Mouse (Mus musculus): ENCODE data around the gene AI481877. TPM values are rescaled to one million over a fixed set of nuclear protein-coding genes. Genes with fewer than 3 reads are reported as not detected.
A peak's percentile ranks its signal among the peaks of the same experiment; 100 is the strongest.

The AI481877 gene
- total and polyA plus RNA-seq, 2 experiments from 2014 or later, result not detected

DNA sequence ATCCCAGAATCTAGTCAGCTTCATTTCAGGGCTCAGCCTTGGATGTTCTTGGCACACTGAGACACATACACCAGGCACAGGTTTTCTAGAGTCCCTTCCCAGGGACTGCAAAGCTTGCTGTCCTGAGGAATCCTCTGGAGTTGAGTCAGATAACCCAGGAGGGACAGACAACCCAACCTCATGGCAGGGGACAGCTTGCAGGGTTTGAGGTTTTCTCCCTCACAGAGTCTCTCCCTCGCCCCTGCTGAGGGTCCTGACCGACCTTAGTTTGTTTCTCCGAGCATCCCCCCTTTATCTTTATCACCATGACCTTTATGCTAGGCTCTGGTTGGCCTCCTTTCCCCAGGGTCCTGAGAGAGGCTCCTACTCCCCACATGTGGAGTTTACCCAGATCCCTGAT lies 101.3 kb downstream of the AI481877 start:
- Histone ChIP-seq H3K4me2 (ENCODE audit: low read depth, low read length) (no peak overlapping the region), H3K27me3 (ENCODE audit: control insufficient read depth, insufficient read depth, low read length) (no peaks in the 10 kb centered on the region), H3K4me1 (ENCODE audit: control insufficient read depth, insufficient read depth) (no peaks in the 10 kb centered on the region), H3K4me3 (ENCODE audit: low read depth, low read length) (no peak overlapping the region), H3K36me3 (replicated peaks; ENCODE audit: control insufficient read depth, insufficient read depth, low read length) (0 out of 2 replicates have a peak, but pooled peaks cover 6% of the 10 kb centered on the region), H3K9me3 (replicated peaks; ENCODE audit: control insufficient read depth, low read length) (no peaks in the 10 kb centered on the region), H3K9ac (replicated peaks; ENCODE audit: low read depth, low read length) (no peak overlapping the region), H3K27ac (ENCODE audit: low read depth) (no peak overlapping the region)
- WGBS, result 70% methylated on average over 3 of the region's 3 CpGs
- DNase-seq (ENCODE audit: low spot score) (no peak), ATAC-seq (ENCODE audit: insufficient read depth, low read depth) (no peak)
- TF ChIP-seq EP300 (IDR thresholded peaks at IDR 0.05; ENCODE audit: low read depth) (no peak), CTCF (IDR thresholded peaks at IDR 0.05; ENCODE audit: low read depth) (no peak)

DNA sequence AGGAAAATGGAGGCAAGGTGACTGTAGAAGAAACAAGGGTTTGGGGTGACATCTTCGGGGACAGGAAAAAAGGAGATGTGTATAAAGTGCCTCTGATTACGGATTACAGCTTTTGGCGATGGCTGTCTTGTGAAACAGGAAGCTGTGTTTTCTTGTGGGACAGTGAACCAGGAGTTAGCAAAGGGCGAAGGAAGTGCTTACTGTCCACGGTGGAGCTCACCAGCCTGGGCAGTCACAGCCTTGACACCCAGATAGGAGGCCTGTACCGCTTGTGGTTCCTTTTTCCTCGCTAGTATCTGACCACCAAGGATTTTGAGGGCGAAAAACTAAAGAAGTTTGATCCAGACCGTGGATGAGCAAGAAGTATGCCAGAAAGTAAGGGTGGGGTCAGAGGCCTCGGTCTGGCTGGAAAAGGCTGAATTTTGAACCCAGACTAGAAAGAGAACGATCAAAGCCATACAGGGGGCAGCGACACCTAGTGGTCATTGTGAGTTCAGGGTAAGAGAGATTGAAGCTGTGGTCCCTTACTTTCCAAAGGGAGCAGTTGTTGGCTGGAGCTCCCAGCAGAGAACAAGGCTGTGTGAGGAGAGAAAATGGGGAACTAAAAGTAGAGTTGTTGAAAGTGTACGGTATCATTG lies 102.2 kb downstream of the AI481877 start:
- Histone ChIP-seq H3K9me3 (replicated peaks; ENCODE audit: control insufficient read depth, low read length) (no peaks in the 10 kb centered on the region), H3K4me3 (ENCODE audit: low read depth, low read length) (no peak overlapping the region), H3K27me3 (ENCODE audit: control insufficient read depth, insufficient read depth, low read length) (no peaks in the 10 kb centered on the region), H3K9ac (replicated peaks; ENCODE audit: low read depth, low read length) (no peak overlapping the region), H3K4me1 (ENCODE audit: control insufficient read depth, insufficient read depth) (no peaks in the 10 kb centered on the region), H3K4me2 (ENCODE audit: low read depth, low read length) (no peak overlapping the region), H3K27ac (ENCODE audit: low read depth) (no peak overlapping the region), H3K36me3 (replicated peaks; ENCODE audit: control insufficient read depth, insufficient read depth, low read length) (0 out of 2 replicates have a peak, but pooled peaks cover 6% of the 10 kb centered on the region)
- DNase-seq (ENCODE audit: low spot score), result peak; percentile 58
- no peak for TF ChIP-seq EP300 (IDR thresholded peaks at IDR 0.05; ENCODE audit: low read depth)
- TF ChIP-seq CTCF (IDR thresholded peaks at IDR 0.05; ENCODE audit: low read depth), result peak; percentile 84
- WGBS, result 46% methylated on average over 13 of the region's 13 CpGs
- ATAC-seq (ENCODE audit: insufficient read depth, low read depth), result 0 out of 2 replicates have a peak, but pooled peaks have one; percentile 25

DNA sequence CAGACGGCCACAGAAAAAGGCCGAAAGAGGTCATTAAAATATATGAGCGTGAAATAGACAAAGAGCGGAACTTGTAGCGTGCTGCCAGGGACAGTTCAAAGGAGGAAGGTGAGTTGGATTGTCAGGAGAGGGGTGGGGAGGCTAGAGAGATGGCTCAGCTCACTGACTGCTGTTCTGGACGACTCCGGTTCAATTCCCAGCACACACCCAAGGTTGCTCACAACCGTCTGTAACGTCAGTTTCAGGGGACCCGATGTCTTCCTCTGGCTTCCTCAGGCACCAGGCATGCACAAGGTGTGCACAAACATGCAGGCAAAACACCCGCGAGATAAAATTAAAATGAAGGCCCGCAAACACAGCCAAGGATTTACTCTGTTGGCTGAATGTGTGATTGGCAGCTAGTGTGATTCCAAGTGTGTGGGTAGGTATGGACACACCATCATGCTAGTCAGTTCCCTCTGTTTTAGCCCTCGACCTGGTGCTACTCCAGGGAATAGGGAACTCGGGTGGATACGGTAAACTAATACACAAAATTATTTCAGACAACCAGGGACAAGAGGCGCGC lies 102.9 kb downstream of the AI481877 start:
- no peak for TF ChIP-seq CTCF (IDR thresholded peaks at IDR 0.05; ENCODE audit: low read depth)
- no peak for TF ChIP-seq EP300 (IDR thresholded peaks at IDR 0.05; ENCODE audit: low read depth)
- Histone ChIP-seq H3K9me3 (replicated peaks; ENCODE audit: control insufficient read depth, low read length) (no peaks in the 10 kb centered on the region), H3K4me2 (ENCODE audit: low read depth, low read length) (peak overlapping the region; percentile 86), H3K27ac (ENCODE audit: low read depth) (no peak overlapping the region), H3K9ac (replicated peaks; ENCODE audit: low read depth, low read length) (no peak overlapping the region), H3K4me1 (ENCODE audit: control insufficient read depth, insufficient read depth) (no peaks in the 10 kb centered on the region), H3K4me3 (ENCODE audit: low read depth, low read length) (peak overlapping the region; percentile 78), H3K36me3 (replicated peaks; ENCODE audit: control insufficient read depth, insufficient read depth, low read length) (0 out of 2 replicates have a peak, but pooled peaks cover 6% of the 10 kb centered on the region), H3K27me3 (ENCODE audit: control insufficient read depth, insufficient read depth, low read length) (no peaks in the 10 kb centered on the region)
- WGBS, result 73% methylated on average over 18 of the region's 18 CpGs
- ATAC-seq (ENCODE audit: insufficient read depth, low read depth) (no peak), DNase-seq (ENCODE audit: low spot score) (no peak)

DNA sequence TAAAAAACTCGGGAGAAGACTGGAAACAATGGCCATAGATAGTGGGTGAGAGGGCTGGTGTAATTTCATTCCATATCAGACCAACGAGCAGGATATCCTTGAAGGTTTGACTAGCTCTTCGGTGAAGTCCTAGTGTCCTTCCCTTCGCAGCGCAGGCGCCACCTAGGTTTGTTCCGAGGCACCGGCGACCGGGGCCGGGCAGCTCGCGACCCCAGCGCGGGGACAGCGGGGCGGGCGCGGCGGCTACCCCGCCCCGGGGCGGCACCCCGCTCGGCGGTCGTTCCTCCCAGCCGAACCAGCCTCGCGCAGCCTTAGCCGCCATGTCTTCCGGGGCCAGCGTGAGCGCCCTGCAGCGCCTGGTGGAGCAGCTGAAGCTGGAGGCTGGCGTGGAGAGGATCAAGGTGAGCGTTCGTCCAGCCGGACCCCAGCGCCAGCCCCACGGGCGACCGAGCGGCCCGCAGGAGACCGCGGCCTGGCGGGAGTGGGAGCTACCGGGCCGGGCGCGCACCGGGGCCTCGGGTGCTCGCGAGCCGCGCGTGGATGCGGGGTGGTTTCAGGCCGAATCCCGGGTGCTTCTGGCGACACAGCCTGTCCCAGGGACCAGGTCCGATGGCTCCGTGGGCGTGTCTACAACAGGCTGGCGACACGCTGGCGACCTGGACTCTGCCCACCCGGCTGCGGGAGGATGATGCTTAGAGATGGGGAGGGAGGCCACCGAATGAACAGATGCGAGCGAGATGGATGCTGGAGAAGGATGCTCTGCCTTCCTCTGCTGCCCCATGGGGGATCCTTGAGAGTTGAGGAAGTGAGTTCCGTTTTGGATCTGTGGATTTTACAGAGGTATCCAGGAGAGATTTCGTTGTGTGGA lies 103.6 kb downstream of the AI481877 start, which contains the start of gene Gng10:
Gene Gng10, plus strand, starts transcription at position 171 of the 868 bp plus-strand sequence.
- Histone ChIP-seq H3K27ac (ENCODE audit: low read depth) (peak within 1 kb of the TSS; percentile 49), H3K9ac (replicated peaks; ENCODE audit: low read depth, low read length) (peak within 1 kb of the TSS; percentile 72), H3K4me2 (ENCODE audit: low read depth, low read length) (peak within 1 kb of the TSS; percentile 86), H3K4me3 (ENCODE audit: low read depth, low read length) (peak within 1 kb of the TSS; percentile 78), H3K27me3 (ENCODE audit: control insufficient read depth, insufficient read depth, low read length) (no peaks in the 10 kb centered on the region), H3K4me1 (ENCODE audit: control insufficient read depth, insufficient read depth) (no peaks in the 10 kb centered on the region), H3K36me3 (replicated peaks; ENCODE audit: control insufficient read depth, insufficient read depth, low read length) (0 out of 2 replicates have a peak, but pooled peaks cover 3% of the 10 kb centered on the region), H3K9me3 (replicated peaks; ENCODE audit: control insufficient read depth, low read length) (no peaks in the 10 kb centered on the region)
- 2% methylated on average over 76 of the region's 76 CpGs for WGBS
- DNase-seq (ENCODE audit: low spot score) (peak; percentile 53), ATAC-seq (ENCODE audit: insufficient read depth, low read depth) (peak; percentile 92)
- TF ChIP-seq EP300 (IDR thresholded peaks at IDR 0.05; ENCODE audit: low read depth) (no peak), CTCF (IDR thresholded peaks at IDR 0.05; ENCODE audit: low read depth) (no peak)

DNA sequence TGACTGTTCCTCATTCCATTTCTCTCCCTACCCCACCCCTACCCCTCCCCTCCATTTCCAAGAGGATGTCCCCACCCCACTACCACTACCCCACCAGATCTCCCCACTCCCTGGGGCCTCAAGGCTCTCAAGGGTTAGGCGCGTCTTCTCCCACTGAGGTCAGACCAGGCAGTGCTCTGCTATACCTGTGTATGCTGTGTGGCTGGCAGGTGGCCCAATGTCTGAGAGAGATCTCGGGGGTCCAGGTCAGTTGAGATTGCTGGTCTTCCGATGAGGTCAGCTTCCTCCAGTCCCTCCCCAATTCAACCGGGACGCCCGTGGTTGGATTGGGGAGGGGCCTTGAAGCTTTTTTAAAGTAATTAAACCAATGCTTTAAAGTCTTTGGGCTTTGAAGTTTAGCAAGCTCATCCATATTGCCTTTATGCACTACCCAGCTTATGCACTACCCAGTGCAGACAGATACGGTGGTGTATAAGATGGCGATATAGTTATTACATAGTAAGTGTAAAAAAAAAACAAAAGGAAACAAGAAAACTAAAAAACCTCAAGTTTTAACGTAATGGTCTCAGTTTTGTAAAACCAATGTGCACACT lies 104.4 kb downstream of the AI481877 start:
- Histone ChIP-seq H3K4me1 (ENCODE audit: control insufficient read depth, insufficient read depth) (no peaks in the 10 kb centered on the region), H3K4me3 (ENCODE audit: low read depth, low read length) (peak overlapping the region; percentile 78), H3K9me3 (replicated peaks; ENCODE audit: control insufficient read depth, low read length) (no peaks in the 10 kb centered on the region), H3K4me2 (ENCODE audit: low read depth, low read length) (peak overlapping the region; percentile 86), H3K27me3 (ENCODE audit: control insufficient read depth, insufficient read depth, low read length) (no peaks in the 10 kb centered on the region), H3K9ac (replicated peaks; ENCODE audit: low read depth, low read length) (no peak overlapping the region), H3K27ac (ENCODE audit: low read depth) (no peak overlapping the region), H3K36me3 (replicated peaks; ENCODE audit: control insufficient read depth, insufficient read depth, low read length) (no peaks in the 10 kb centered on the region)
- ATAC-seq (ENCODE audit: insufficient read depth, low read depth) (no peak), DNase-seq (ENCODE audit: low spot score) (no peak)
- TF ChIP-seq EP300 (IDR thresholded peaks at IDR 0.05; ENCODE audit: low read depth), result no peak
- no peak for TF ChIP-seq CTCF (IDR thresholded peaks at IDR 0.05; ENCODE audit: low read depth)
- WGBS, result 82% methylated on average over 10 of the region's 10 CpGs
